Comparison of ENCODE assay signal across 12 mouse cellular contexts in the genomic region with DNA sequence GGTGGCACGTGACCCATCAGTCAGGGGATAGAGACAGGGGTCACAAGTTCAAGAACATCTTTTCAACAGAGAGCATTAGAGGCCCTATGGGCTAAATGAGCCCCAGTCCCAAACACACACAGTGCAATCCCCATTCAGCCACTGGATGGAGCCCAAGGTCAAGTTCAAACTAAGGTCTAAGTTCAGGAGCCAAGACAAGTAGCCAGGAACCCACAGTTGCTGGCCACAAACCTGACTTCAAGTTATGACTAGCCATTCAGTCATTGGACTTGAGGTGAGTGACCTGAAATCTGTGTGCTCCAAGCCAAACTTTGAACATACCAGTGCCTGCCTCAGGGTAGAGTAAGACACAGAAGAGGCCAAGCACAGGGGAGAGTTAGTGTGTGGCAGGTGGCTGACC. TPM values are rescaled to one million over a fixed set of nuclear protein-coding genes. Genes with fewer than 3 reads are reported as not detected.
A peak's percentile ranks its signal among the peaks of the same experiment; 100 is the strongest.
DNase-seq lines count a peak whose midpoint lies in the region; ATAC-seq and TF ChIP-seq lines count a peak whose summit lies in the region.
"Had no signal": no experiment of that assay in that cellular context is flagged by ENCODE, and none has a peak within 500 bp of the region (broad histone marks: within the 10 kb centered on the region; RNA-seq: fewer than 3 reads in every experiment).

No protein-coding gene starts in this region.

- H3K36me3 ChIP-seq in intestine, postnatal 0 days (ENCODE audit: control insufficient read depth, insufficient read depth) = no peaks in the 10 kb centered on the region
- H3K36me3 ChIP-seq in intestine, embryonic 15.5 days = no peaks in the 10 kb centered on the region
- H3K36me3 ChIP-seq in lung, embryonic 14.5 days (ENCODE audit: insufficient read depth) = no peaks in the 10 kb centered on the region
- H3K36me3 ChIP-seq in midbrain, embryonic 10.5 days = peaks cover 16% of the 10 kb centered on the region
- H3K36me3 ChIP-seq: embryonic facial prominence, embryonic 12.5 days; liver, embryonic 13.5 days had no signal

- no peaks in the 10 kb centered on the region for H3K4me1 ChIP-seq in intestine, postnatal 0 days (replicated peaks; ENCODE audit: control insufficient read depth, insufficient read depth, low read length)
- no peaks in the 10 kb centered on the region for H3K4me1 ChIP-seq in intestine, embryonic 15.5 days (replicated peaks)
- H3K4me1 ChIP-seq in lung, embryonic 14.5 days (ENCODE audit: insufficient read depth) = no peaks in the 10 kb centered on the region
- peaks cover 10% of the 10 kb centered on the region; the same call in 1 of the 2 replicates for H3K4me1 ChIP-seq in midbrain, embryonic 10.5 days
- H3K4me1 ChIP-seq: embryonic facial prominence, embryonic 12.5 days; hindbrain, embryonic 12.5 days had no signal

- H3K27ac ChIP-seq in intestine, postnatal 0 days (ENCODE audit: low read depth, low read length) = no peak overlapping the region
- H3K27ac ChIP-seq in intestine, embryonic 15.5 days = no peak overlapping the region
- no peak overlapping the region for H3K27ac ChIP-seq in lung, embryonic 14.5 days (ENCODE audit: low read depth)
- no peak overlapping the region for H3K27ac ChIP-seq in midbrain, embryonic 10.5 days (replicated peaks)
- H3K27ac ChIP-seq: embryonic facial prominence, embryonic 12.5 days; hindbrain, embryonic 12.5 days; liver, embryonic 13.5 days had no signal

- DNase-seq in lung, embryonic 14.5 days = no peak
- DNase-seq in lung, postnatal 10 days = no peak
- DNase-seq in MN1 (ENCODE audit: low spot score) = peak; percentile 48
- DNase-seq in fat pad, adult 2 months (ENCODE audit: extremely low read depth, low read depth, low spot score) = peak; percentile 86
- DNase-seq in midbrain, embryonic 10.5 days (ENCODE audit: low spot score) = no peak
- no peak for DNase-seq in frontal cortex, postnatal 14 days (ENCODE audit: low spot score in 2 of 2)
- DNase-seq: liver, embryonic 13.5 days had no signal

- H3K4me3 ChIP-seq in intestine, postnatal 0 days (ENCODE audit: low read depth, low read length) = no peak overlapping the region
- H3K4me3 ChIP-seq in intestine, embryonic 15.5 days (replicated peaks) = no peak overlapping the region
- no peak overlapping the region for H3K4me3 ChIP-seq in lung, embryonic 14.5 days (ENCODE audit: low read depth, low read length)
- no peak overlapping the region for H3K4me3 ChIP-seq in midbrain, embryonic 10.5 days
- H3K4me3 ChIP-seq: embryonic facial prominence, embryonic 12.5 days; hindbrain, embryonic 12.5 days; liver, embryonic 13.5 days had no signal

- no peaks in the 10 kb centered on the region for H3K27me3 ChIP-seq in intestine, postnatal 0 days (replicated peaks; ENCODE audit: control insufficient read depth, insufficient read depth, low read length)
- no peaks in the 10 kb centered on the region for H3K27me3 ChIP-seq in intestine, embryonic 15.5 days (replicated peaks)
- H3K27me3 ChIP-seq in lung, embryonic 14.5 days (ENCODE audit: insufficient read depth, low read length) = peaks cover 2% of the 10 kb centered on the region; the same call in 1 of the 2 replicates
- H3K27me3 ChIP-seq in midbrain, embryonic 10.5 days (ENCODE audit: low read depth, poor library complexity, severe bottlenecking) = peaks cover 23% of the 10 kb centered on the region
- H3K27me3 ChIP-seq: hindbrain, embryonic 12.5 days had no signal

- ATAC-seq in intestine, postnatal 0 days = no peak
- no peak for ATAC-seq in intestine, embryonic 15.5 days
- ATAC-seq in lung, embryonic 14.5 days (ENCODE audit: insufficient read depth) = no peak
- ATAC-seq: forebrain, embryonic 14.5 days had no signal

- no peak overlapping the region for H3K4me2 ChIP-seq in intestine, postnatal 0 days (replicated peaks; ENCODE audit: low read depth)
- no peak overlapping the region for H3K4me2 ChIP-seq in intestine, embryonic 15.5 days (replicated peaks)
- H3K4me2 ChIP-seq in lung, embryonic 14.5 days = no peak overlapping the region
- H3K4me2 ChIP-seq: embryonic facial prominence, embryonic 12.5 days; hindbrain, embryonic 12.5 days; liver, embryonic 13.5 days had no signal

- 61% methylated on average over 1 of the region's 1 CpGs for WGBS in intestine, postnatal 0 days
- WGBS in intestine, embryonic 15.5 days = 75% methylated on average over 1 of the region's 1 CpGs
- WGBS in lung, embryonic 14.5 days = 59% methylated on average over 1 of the region's 1 CpGs
- 73% methylated on average over 1 of the region's 1 CpGs for WGBS in midbrain, embryonic 10.5 days

- peak; percentile 66 for TF ChIP-seq CTCF in intestine, postnatal 0 days (IDR thresholded peaks at IDR 0.05; ENCODE audit: low read depth)
- peak; percentile 50 for TF ChIP-seq CTCF in lung, embryonic 14.5 days (IDR thresholded peaks at IDR 0.05; ENCODE audit: low read depth)

- no peaks in the 10 kb centered on the region for H3K9me3 ChIP-seq in intestine, postnatal 0 days (ENCODE audit: control insufficient read depth)
- no peaks in the 10 kb centered on the region for H3K9me3 ChIP-seq in intestine, embryonic 15.5 days
- H3K9me3 ChIP-seq in lung, embryonic 14.5 days (ENCODE audit: low read depth, low read length) = no peaks in the 10 kb centered on the region
- H3K9me3 ChIP-seq in midbrain, embryonic 10.5 days (replicated peaks) = no peaks in the 10 kb centered on the region
- H3K9me3 ChIP-seq: embryonic facial prominence, embryonic 12.5 days; hindbrain, embryonic 12.5 days; liver, embryonic 13.5 days had no signal

- no peak overlapping the region for H3K9ac ChIP-seq in intestine, postnatal 0 days (ENCODE audit: low read depth, low read length)
- no peak overlapping the region for H3K9ac ChIP-seq in intestine, embryonic 15.5 days
- H3K9ac ChIP-seq in lung, embryonic 14.5 days = no peak overlapping the region
- H3K9ac ChIP-seq: embryonic facial prominence, embryonic 12.5 days; hindbrain, embryonic 12.5 days; liver, embryonic 13.5 days had no signal

RNA-seq across cellular contexts. Expression of a gene that starts 19.8 kb away (rescaled TPM):
- polyA plus RNA-seq in intestine, postnatal 0 days (2015; fragmentation: Nextera tagmentation; extraction: Ambion mirVana) = 12.5 and 14.3 TPM in 2 replicates
- polyA plus RNA-seq in intestine, embryonic 15.5 days (2015; fragmentation: Nextera tagmentation; extraction: Ambion mirVana) = 0.56 and 0.62 TPM in 2 replicates
- polyA plus RNA-seq in lung, embryonic 14.5 days (2014; fragmentation: Nextera tagmentation; extraction: Ambion mirVana) = 0.78 and 0.97 TPM in 2 replicates
- 0.70 and 1.4 TPM in 2 replicates for polyA plus RNA-seq in midbrain, embryonic 10.5 days (2016; fragmentation: Nextera tagmentation; extraction: Ambion mirVana)

RNA-seq across cellular contexts. Expression of a gene that starts 45.2 kb away (rescaled TPM):
- polyA plus RNA-seq in intestine, postnatal 0 days (2015; fragmentation: Nextera tagmentation; extraction: Ambion mirVana) = 26.1 and 27.8 TPM in 2 replicates
- polyA plus RNA-seq in intestine, embryonic 15.5 days (2015; fragmentation: Nextera tagmentation; extraction: Ambion mirVana) = 0.68 and 1.4 TPM in 2 replicates
- polyA plus RNA-seq in lung, embryonic 14.5 days (2014; fragmentation: Nextera tagmentation; extraction: Ambion mirVana) = 0.26 TPM in 1 of 2 replicates, not detected in the other
- polyA plus RNA-seq in midbrain, embryonic 10.5 days (2016; fragmentation: Nextera tagmentation; extraction: Ambion mirVana) = 0.39 and 0.47 TPM in 2 replicates
- polyA plus RNA-seq: liver, embryonic 13.5 days had no signal

RNA-seq across cellular contexts. Expression of a gene that starts 48.6 kb away (rescaled TPM):
- 1.9 TPM in 2 replicates for polyA plus RNA-seq in intestine, postnatal 0 days (2015; fragmentation: Nextera tagmentation; extraction: Ambion mirVana)
- 1.7 and 3.1 TPM in 2 replicates for polyA plus RNA-seq in intestine, embryonic 15.5 days (2015; fragmentation: Nextera tagmentation; extraction: Ambion mirVana)
- 3.3 and 4.7 TPM in 2 replicates for polyA plus RNA-seq in lung, embryonic 14.5 days (2014; fragmentation: Nextera tagmentation; extraction: Ambion mirVana)
- 1.6 and 2.2 TPM in 2 replicates for polyA plus RNA-seq in midbrain, embryonic 10.5 days (2016; fragmentation: Nextera tagmentation; extraction: Ambion mirVana)

Comparison
In these comparisons a context has a peak if more than half of its experiments do, and no peak if none do; other contexts are left out.
1. RNA of a gene that starts 45.2 kb away (polyA plus RNA-seq): 26.1 to 27.8 TPM in intestine, postnatal 0 days; 0.68 to 1.4 TPM in intestine, embryonic 15.5 days, 0.39 to 0.47 TPM in midbrain, embryonic 10.5 days and 0.26 TPM in lung, embryonic 14.5 days; every median in the first group is over 10 times any median in the second.
2. DNase-seq: peak in MN1 (single experiment) and fat pad, adult 2 months (single experiment); none in lung, embryonic 14.5 days (single experiment), lung, postnatal 10 days (single experiment), midbrain, embryonic 10.5 days (single experiment) and frontal cortex, postnatal 14 days (0 of 2).